Mouse (Mus musculus): ENCODE data around the gene Cd6.

- TF ChIP-seq MXI1 (IDR thresholded peaks at IDR 0.05; ENCODE audit: low read depth, low read length), result no peak
- no peak for TF ChIP-seq GABPA (IDR thresholded peaks at IDR 0.05; ENCODE audit: low read depth, low read length)
- no peak for TF ChIP-seq POLR2A (IDR thresholded peaks at IDR 0.05; ENCODE audit: control insufficient read depth in 1 of 2, insufficient read depth in 1 of 2, low read depth in 1 of 2, low read length in 2 of 2, poor library complexity in 1 of 2)
- no peak for TF ChIP-seq ELF1 (IDR thresholded peaks at IDR 0.05; ENCODE audit: low read depth, low read length)
- TF ChIP-seq KAT2A (conservative IDR thresholded peaks at IDR 0.05; ENCODE audit: low read depth, low read length), result no peak
- TF ChIP-seq CTCF (IDR thresholded peaks at IDR 0.05 in 2 of 3, conservative IDR thresholded peaks at IDR 0.05 in 1 of 3; ENCODE audit: control insufficient read depth in 1 of 3, insufficient read depth in 1 of 3, low read depth in 2 of 3, low read length in 3 of 3, poor library complexity in 1 of 3, severe bottlenecking in 1 of 3), result no peak
- TF ChIP-seq MEF2A (IDR thresholded peaks at IDR 0.05; ENCODE audit: extremely low read depth, insufficient replicate concordance, low read depth, low read length, poor library complexity, severe bottlenecking), result no peak
- TF ChIP-seq SMC3 (IDR thresholded peaks at IDR 0.05; ENCODE audit: low read depth, low read length), result no peak
- TF ChIP-seq GATA1 (IDR thresholded peaks at IDR 0.05; ENCODE audit: low read depth, low read length), result no peak
Measured at GRCm38 (mm10) chr19:10801070-10801469, 28.8 kb downstream of the Cd6 start.
